ENCODE assay signal across 20 mouse cellular contexts in genomic region chr7:133731971-133732645, GRCm38 (mm10). TPM values are rescaled to one million over a fixed set of nuclear protein-coding genes. Genes with fewer than 3 reads are reported as not detected.
DNase-seq lines count a peak whose midpoint lies in the region; ATAC-seq and TF ChIP-seq lines count a peak whose summit lies in the region.
"Had no signal": no experiment of that assay in that cellular context is flagged by ENCODE, and none has a peak within 500 bp of the region (broad histone marks: within the 10 kb centered on the region; RNA-seq: fewer than 3 reads in every experiment).

No protein-coding gene starts in this region.

- H3K9me3 ChIP-seq in forebrain, embryonic 16.5 days (ENCODE audit: control insufficient read depth, low read length) = no peaks in the 10 kb centered on the region
- H3K9me3 ChIP-seq in forebrain, embryonic 11.5 days (ENCODE audit: control insufficient read depth, low read length) = no peaks in the 10 kb centered on the region
- H3K9me3 ChIP-seq: midbrain, embryonic 12.5 days; neural tube, embryonic 13.5 days had no signal

- TF ChIP-seq CTCF in layer of hippocampus, adult 2 months (conservative IDR thresholded peaks at IDR 0.05) = no peak

- H3K27me3 ChIP-seq in forebrain, embryonic 16.5 days (replicated peaks; ENCODE audit: control insufficient read depth, insufficient read depth, low read length) = no peaks in the 10 kb centered on the region
- H3K27me3 ChIP-seq in forebrain, embryonic 11.5 days (ENCODE audit: control insufficient read depth, insufficient read depth, low read length) = no peaks in the 10 kb centered on the region
- no peaks in the 10 kb centered on the region for H3K27me3 ChIP-seq in myocyte (ENCODE audit: control insufficient read depth, insufficient read depth, insufficient read length)
- H3K27me3 ChIP-seq: midbrain, embryonic 12.5 days; neural tube, embryonic 13.5 days; Patski had no signal

- WGBS in forebrain, embryonic 16.5 days = 45% methylated on average over 4 of the region's 4 CpGs
- 74% methylated on average over 4 of the region's 4 CpGs for WGBS in forebrain, embryonic 11.5 days

- H3K9ac ChIP-seq in forebrain, embryonic 16.5 days (replicated peaks; ENCODE audit: low read depth, low read length) = no peak overlapping the region
- no peak overlapping the region for H3K9ac ChIP-seq in forebrain, embryonic 11.5 days (ENCODE audit: low read length)
- H3K9ac ChIP-seq: midbrain, embryonic 12.5 days; neural tube, embryonic 13.5 days had no signal

- no peak for ATAC-seq in forebrain, embryonic 16.5 days
- ATAC-seq in forebrain, embryonic 11.5 days (replicated peaks; ENCODE audit: low FRiP score) = no peak
- no peak for ATAC-seq in activated CD4-positive, CD25-positive, alpha-beta regulatory T cell, adult 4 months
- ATAC-seq: Patski had no signal

- H3K36me3 ChIP-seq in forebrain, embryonic 16.5 days (ENCODE audit: control insufficient read depth, insufficient read depth) = peaks cover 2% of the 10 kb centered on the region
- peaks cover 2% of the 10 kb centered on the region; the same call in 1 of the 2 replicates for H3K36me3 ChIP-seq in forebrain, embryonic 11.5 days (ENCODE audit: control insufficient read depth, insufficient read depth, low read length)
- H3K36me3 ChIP-seq in myocyte (ENCODE audit: control insufficient read depth, insufficient read depth) = peaks cover 3% of the 10 kb centered on the region

- H3ac ChIP-seq in myocyte (ENCODE audit: control insufficient read depth, insufficient read length) = no peak overlapping the region

- no peak for TF ChIP-seq POLR2A in myocyte (IDR thresholded peaks at IDR 0.05; ENCODE audit: insufficient read length, low read depth)

- no peak overlapping the region for H3K4me3 ChIP-seq in forebrain, embryonic 16.5 days (replicated peaks; ENCODE audit: low read length)
- no peak overlapping the region for H3K4me3 ChIP-seq in forebrain, embryonic 11.5 days (ENCODE audit: low read depth, low read length)
- no peak overlapping the region for H3K4me3 ChIP-seq in layer of hippocampus, adult 2 months
- no peak overlapping the region for H3K4me3 ChIP-seq in myocyte
- H3K4me3 ChIP-seq: midbrain, embryonic 12.5 days; neural tube, embryonic 13.5 days had no signal

- DNase-seq in forebrain, embryonic 11.5 days (ENCODE audit: low spot score) = no peak
- no peak for DNase-seq in layer of hippocampus, adult 2 months (ENCODE audit: low spot score in 2 of 2)
- DNase-seq in layer of hippocampus, postnatal 25 days (ENCODE audit: extremely low spot score in 1 of 2, low spot score in 1 of 2) = no peak
- peak; percentile 83 for DNase-seq in cerebellum, adult 9-10 months
- DNase-seq in ovary, postnatal 14 days (ENCODE audit: low spot score) = no peak
- DNase-seq: adrenal gland, adult 8-10 months; gastrocnemius, postnatal 10 days; kidney, postnatal 10 days; layer of hippocampus, postnatal 36 days had no signal

- no peaks in the 10 kb centered on the region for H3K79me2 ChIP-seq in myocyte (ENCODE audit: control insufficient read depth, insufficient read depth)

- peaks cover 10% of the 10 kb centered on the region for H3K4me1 ChIP-seq in forebrain, embryonic 16.5 days (replicated peaks; ENCODE audit: control insufficient read depth, insufficient read depth, low read length)
- H3K4me1 ChIP-seq in forebrain, embryonic 11.5 days (replicated peaks; ENCODE audit: control insufficient read depth, insufficient read depth, low read length) = no peaks in the 10 kb centered on the region
- H3K4me1 ChIP-seq: midbrain, embryonic 12.5 days; neural tube, embryonic 13.5 days had no signal

- no peak overlapping the region for H3K4me2 ChIP-seq in forebrain, embryonic 16.5 days (ENCODE audit: low read length)
- no peak overlapping the region for H3K4me2 ChIP-seq in forebrain, embryonic 11.5 days (ENCODE audit: low read depth, low read length, severe bottlenecking)
- no peak overlapping the region for H3K4me2 ChIP-seq in myocyte (ENCODE audit: low read depth)
- H3K4me2 ChIP-seq: midbrain, embryonic 12.5 days; neural tube, embryonic 13.5 days had no signal

- H3K27ac ChIP-seq in forebrain, embryonic 16.5 days (ENCODE audit: low read length) = peak overlapping the region; percentile 50; the same call in 1 of the 2 replicates
- no peak overlapping the region for H3K27ac ChIP-seq in forebrain, embryonic 11.5 days (ENCODE audit: low read depth, low read length)
- H3K27ac ChIP-seq in layer of hippocampus, adult 2 months = peak overlapping the region; percentile 69; the same call in 1 of the 2 replicates
- H3K27ac ChIP-seq: midbrain, embryonic 12.5 days; neural tube, embryonic 13.5 days; stomach, postnatal 0 days had no signal

TF ChIP-seq in myocyte, 11 proteins besides CTCF, POLR2A, EP300 and RAD21:
- TF ChIP-seq USF1 (IDR thresholded peaks at IDR 0.05; ENCODE audit: low read depth) (no peak), MAX (IDR thresholded peaks at IDR 0.05; ENCODE audit: low read depth) (no peak), E2F4 (IDR thresholded peaks at IDR 0.05; ENCODE audit: insufficient read depth) (no peak), TCF3 (IDR thresholded peaks at IDR 0.05; ENCODE audit: insufficient read length, low read depth) (no peak), MYOD1 (IDR thresholded peaks at IDR 0.05; ENCODE audit: control insufficient read depth in 1 of 3, insufficient read length in 2 of 3, low read depth in 2 of 3) (peak; percentile 36 to 90 (median 88))

RNA-seq across cellular contexts. Expression of gene Uros, which starts 22.2 kb away (rescaled TPM):
- polyA plus RNA-seq in forebrain, embryonic 16.5 days (2015; fragmentation: Nextera tagmentation; extraction: Ambion mirVana) = 51.5 and 57.6 TPM in 2 replicates
- 37.6 and 39.0 TPM in 2 replicates for polyA plus RNA-seq in forebrain, embryonic 11.5 days (2014; fragmentation: Nextera tagmentation; extraction: Ambion mirVana)
- total RNA-seq in layer of hippocampus, adult 2 months (2021) = 10 to 100 TPM; 17.7 to 21.3 TPM
- total RNA-seq in layer of hippocampus, postnatal 25 days (2021) = 10 to 100 TPM; 17.8 to 18.1 TPM
- 22.3 TPM for polyA plus RNA-seq in myocyte (2012; fragmentation: generic; extraction: Trizol)
- 10 to 100 TPM; 22.5 to 36.3 TPM for polyA plus RNA-seq in activated CD4-positive, CD25-positive, alpha-beta regulatory T cell, adult 4 months (2017; shearing (Covaris generic))

RNA-seq across cellular contexts. Expression of gene Bccip, which starts 23.0 kb away (rescaled TPM):
- polyA plus RNA-seq in forebrain, embryonic 16.5 days (2015; fragmentation: Nextera tagmentation; extraction: Ambion mirVana) = 110 and 115 TPM in 2 replicates
- 171 and 180 TPM in 2 replicates for polyA plus RNA-seq in forebrain, embryonic 11.5 days (2014; fragmentation: Nextera tagmentation; extraction: Ambion mirVana)
- 10 to 100 TPM; 68.7 to 69.9 TPM for total RNA-seq in layer of hippocampus, adult 2 months (2021)
- 10 to 100 TPM; 58.0 to 60.2 TPM for total RNA-seq in layer of hippocampus, postnatal 25 days (2021)
- 58.2 TPM for polyA plus RNA-seq in myocyte (2012; fragmentation: generic; extraction: Trizol)
- polyA plus RNA-seq in activated CD4-positive, CD25-positive, alpha-beta regulatory T cell, adult 4 months (2017; shearing (Covaris generic)) = 100 to 1,000 TPM; 196 to 216 TPM

RNA-seq across cellular contexts. Expression of gene Fank1, which starts 44.6 kb away (rescaled TPM):
- polyA plus RNA-seq in forebrain, embryonic 16.5 days (2015; fragmentation: Nextera tagmentation; extraction: Ambion mirVana) = 3.0 and 3.3 TPM in 2 replicates
- polyA plus RNA-seq in forebrain, embryonic 11.5 days (2014; fragmentation: Nextera tagmentation; extraction: Ambion mirVana) = 1.5 and 1.7 TPM in 2 replicates
- total RNA-seq in layer of hippocampus, adult 2 months (2021) = 1 to 10 TPM; 2.0 to 2.5 TPM
- total RNA-seq in layer of hippocampus, postnatal 25 days (2021) = 1 to 10 TPM; 2.4 to 2.7 TPM
- polyA plus RNA-seq in myocyte (2012; fragmentation: generic; extraction: Trizol) = 0.14 TPM
- not detected for polyA plus RNA-seq in activated CD4-positive, CD25-positive, alpha-beta regulatory T cell, adult 4 months (2017; shearing (Covaris generic))

RNA-seq across cellular contexts. Expression of gene Dhx32, which starts 50.4 kb away (rescaled TPM):
- 50.8 and 51.0 TPM in 2 replicates for polyA plus RNA-seq in forebrain, embryonic 16.5 days (2015; fragmentation: Nextera tagmentation; extraction: Ambion mirVana)
- 75.4 and 78.6 TPM in 2 replicates for polyA plus RNA-seq in forebrain, embryonic 11.5 days (2014; fragmentation: Nextera tagmentation; extraction: Ambion mirVana)
- total RNA-seq in layer of hippocampus, adult 2 months (2021) = 10 to 100 TPM; 36.5 to 39.2 TPM
- 10 to 100 TPM; 39.5 to 44.2 TPM for total RNA-seq in layer of hippocampus, postnatal 25 days (2021)
- polyA plus RNA-seq in myocyte (2012; fragmentation: generic; extraction: Trizol) = 31.9 TPM
- 10 to 100 TPM in 1 of 2 experiments, 1 to 10 TPM in 1; 8.3 to 10.4 TPM for polyA plus RNA-seq in activated CD4-positive, CD25-positive, alpha-beta regulatory T cell, adult 4 months (2017; shearing (Covaris generic))

RNA-seq across cellular contexts. Expression of gene Mmp21, which starts 52.2 kb away (rescaled TPM):
- polyA plus RNA-seq in forebrain, embryonic 16.5 days (2015; fragmentation: Nextera tagmentation; extraction: Ambion mirVana) = 0.16 TPM in 1 of 2 replicates, not detected in the other
- not detected in 2 replicates for polyA plus RNA-seq in forebrain, embryonic 11.5 days (2014; fragmentation: Nextera tagmentation; extraction: Ambion mirVana)
- under 1 TPM; 0.12 to 0.41 TPM for total RNA-seq in layer of hippocampus, adult 2 months (2021)
- under 1 TPM in 1 of 2 experiments, not detected in 1; 0.38 TPM for total RNA-seq in layer of hippocampus, postnatal 25 days (2021)
- not detected for polyA plus RNA-seq in myocyte (2012; fragmentation: generic; extraction: Trizol)
- polyA plus RNA-seq in activated CD4-positive, CD25-positive, alpha-beta regulatory T cell, adult 4 months (2017; shearing (Covaris generic)) = under 1 TPM in 1 of 2 experiments, not detected in 1; 0.33 TPM
- total RNA-seq: adrenal gland, adult 8-10 months; gastrocnemius, postnatal 10 days had no signal
- polyA plus RNA-seq: intestine, embryonic 14.5 days; limb, embryonic 14.5 days; lung, embryonic 16.5 days; midbrain, embryonic 12.5 days; neural tube, embryonic 13.5 days; Patski; small intestine, adult 2 months had no signal
